Mouse (Mus musculus) hindbrain, embryonic 13.5 days (tissue): ENCODE results near the gene Gm49369. TPM values are rescaled to one million over a fixed set of nuclear protein-coding genes. Genes with fewer than 3 reads are reported as not detected.
"Not testable (repeated sequence)": the region's sequence is repeated elsewhere in the genome, so short reads cannot be mapped to it uniquely, and the experiment has no call there.

Experiments
- ATAC-seq: fragments of 200-750 bp; cut with Nextera tagmentation; 2 replicates; pipeline ENCODE4 v1.8.0; 2017; ENCODE audit warnings: moderate TSS enrichment; ENCODE audit not compliant: low FRiP score
- H3K27ac ChIP-seq: fragments of 300-500 bp; sonication (generic); 2 replicates; pipeline ENCODE4 v1.5.1; 2015; ENCODE audit warnings: inconsistent platforms, mild to moderate bottlenecking, moderate library complexity
- H3K27me3 ChIP-seq: fragments of 300-500 bp; sonication (generic); 2 replicates; pipeline ENCODE4 v1.6.1; 2015; ENCODE audit warnings: mild to moderate bottlenecking, inconsistent platforms
- H3K36me3 ChIP-seq: fragments of 300-500 bp; sonication (generic); 2 replicates; pipeline ENCODE4 v1.6.1; 2015; ENCODE audit warnings: mild to moderate bottlenecking, inconsistent platforms
- H3K4me1 ChIP-seq: fragments of 300-500 bp; sonication (generic); replicated peaks from 2 replicates; pipeline ENCODE4 v1.6.1; 2015; ENCODE audit warnings: inconsistent platforms
- H3K4me2 ChIP-seq: fragments of 300-500 bp; sonication (generic); 2 replicates; pipeline ENCODE4 v1.6.1; 2015; ENCODE audit warnings: inconsistent platforms, mild to moderate bottlenecking, moderate library complexity
- H3K4me3 ChIP-seq: fragments of 300-500 bp; sonication (generic); 2 replicates; pipeline ENCODE4 v1.5.1; 2015; ENCODE audit warnings: mild to moderate bottlenecking, inconsistent platforms
- H3K9ac ChIP-seq: fragments of 300-500 bp; sonication (generic); 2 replicates; pipeline ENCODE4 v1.6.1; 2015; ENCODE audit warnings: mild to moderate bottlenecking, inconsistent platforms
- H3K9me3 ChIP-seq: fragments of 300-500 bp; sonication (generic); 2 replicates; pipeline ENCODE4 v1.6.1; 2016; ENCODE audit warnings: inconsistent platforms
- WGBS: fragments of 180-500 bp; shearing (Covaris S2); methylation state at CpG from one replicate; pipeline ENCODE4 v1.1.7; 2015; 5-methylcytosine and 5-hydroxymethylcytosine counted together
- polyA plus RNA-seq: library from polyadenylated mRNA; unstranded; fragments of >200 nt; fragmentation: Nextera tagmentation; extraction: Ambion mirVana; gene quantifications from 2 replicates; pipeline ENCODE4 v1.2.1, GENCODE M21; 2015

Gene Gm49369
- polyA plus RNA-seq, 1 experiment from 2014 or later: 0.36 TPM

GRCm38 (mm10) chr7:142408686-142409085, 26.2 kb upstream of the Gm49369 start:
- Histone ChIP-seq H3K9me3 (no peaks in the 10 kb centered on the region), H3K4me3 (no peak overlapping the region), H3K4me1 (no peaks in the 10 kb centered on the region), H3K27me3 (no peaks in the 10 kb centered on the region), H3K27ac (no peak overlapping the region), H3K9ac (no peak overlapping the region), H3K4me2 (no peak overlapping the region), H3K36me3 (no peaks in the 10 kb centered on the region)
- ATAC-seq: no peak
- 94% methylated on average over 8 of the region's 8 CpGs for WGBS

- ATAC-seq: no peak
- no peak overlapping the region for H3K4me2 ChIP-seq
- no peak overlapping the region for H3K27ac ChIP-seq
- H3K27me3 ChIP-seq: no peaks in the 10 kb centered on the region
- no peak overlapping the region for H3K4me3 ChIP-seq
- no peaks in the 10 kb centered on the region for H3K36me3 ChIP-seq
- 78% methylated on average over 4 of the region's 4 CpGs for WGBS
- no peaks in the 10 kb centered on the region for H3K4me1 ChIP-seq
- no peak overlapping the region for H3K9ac ChIP-seq
- no peaks in the 10 kb centered on the region for H3K9me3 ChIP-seq
Observed at GRCm38 (mm10) chr7:142407935-142408334, 25.5 kb upstream of the Gm49369 start.

- H3K36me3 ChIP-seq, ATAC-seq, H3K9ac ChIP-seq, H3K27ac ChIP-seq, H3K4me3 ChIP-seq, H3K4me2 ChIP-seq, H3K4me1 ChIP-seq, H3K27me3 ChIP-seq, H3K9me3 ChIP-seq: not testable (repeated sequence)
- 82% methylated on average over 5 of the region's 5 CpGs for WGBS
Observed at GRCm38 (mm10) chr7:142405134-142405533, 22.7 kb upstream of the Gm49369 start.

- ATAC-seq: no peak
- H3K36me3 ChIP-seq: no peaks in the 10 kb centered on the region
- no peaks in the 10 kb centered on the region for H3K9me3 ChIP-seq
- no peak overlapping the region for H3K4me3 ChIP-seq
- H3K4me1 ChIP-seq: no peaks in the 10 kb centered on the region
- 85% methylated on average over 4 of the region's 4 CpGs for WGBS
- H3K27ac ChIP-seq: no peak overlapping the region
- H3K4me2 ChIP-seq: no peak overlapping the region
- no peaks in the 10 kb centered on the region for H3K27me3 ChIP-seq
- no peak overlapping the region for H3K9ac ChIP-seq
Observed at GRCm38 (mm10) chr7:142403591-142403990, 21.1 kb upstream of the Gm49369 start.

- ATAC-seq: no peak
- H3K9ac ChIP-seq: no peak overlapping the region
- H3K4me3 ChIP-seq: no peak overlapping the region
- no peaks in the 10 kb centered on the region for H3K9me3 ChIP-seq
- 63% methylated on average over 7 of the region's 7 CpGs for WGBS
- H3K4me2 ChIP-seq: no peak overlapping the region
- H3K4me1 ChIP-seq: no peaks in the 10 kb centered on the region
- no peaks in the 10 kb centered on the region for H3K36me3 ChIP-seq
- H3K27me3 ChIP-seq: no peaks in the 10 kb centered on the region
- H3K27ac ChIP-seq: no peak overlapping the region
Observed at GRCm38 (mm10) chr7:142400750-142401142, 18.3 kb upstream of the Gm49369 start.

GRCm38 (mm10) chr7:142400112-142400749, 17.8 kb upstream of the Gm49369 start:
- Histone ChIP-seq H3K36me3 (no peaks in the 10 kb centered on the region), H3K4me2 (no peak overlapping the region), H3K9ac (no peak overlapping the region), H3K9me3 (no peaks in the 10 kb centered on the region), H3K4me3 (no peak overlapping the region), H3K27me3 (no peaks in the 10 kb centered on the region), H3K4me1 (no peaks in the 10 kb centered on the region), H3K27ac (no peak overlapping the region)
- ATAC-seq: no peak
- 80% methylated on average over 7 of the region's 7 CpGs for WGBS

GRCm38 (mm10) chr7:142399250-142399649, 16.8 kb upstream of the Gm49369 start:
- no peaks in the 10 kb centered on the region for H3K9me3 ChIP-seq
- H3K27me3 ChIP-seq: no peaks in the 10 kb centered on the region
- no peaks in the 10 kb centered on the region for H3K4me1 ChIP-seq
- no peak overlapping the region for H3K9ac ChIP-seq
- WGBS: 82% methylated on average over 1 of the region's 1 CpGs
- no peak overlapping the region for H3K27ac ChIP-seq
- ATAC-seq: no peak
- no peaks in the 10 kb centered on the region for H3K36me3 ChIP-seq
- H3K4me2 ChIP-seq: no peak overlapping the region
- H3K4me3 ChIP-seq: no peak overlapping the region

- H3K4me2 ChIP-seq: no peak overlapping the region
- ATAC-seq: no peak
- H3K9me3 ChIP-seq: no peaks in the 10 kb centered on the region
- no peaks in the 10 kb centered on the region for H3K27me3 ChIP-seq
- H3K27ac ChIP-seq: no peak overlapping the region
- no peaks in the 10 kb centered on the region for H3K4me1 ChIP-seq
- no peak overlapping the region for H3K9ac ChIP-seq
- 78% methylated on average over 2 of the region's 2 CpGs for WGBS
- H3K4me3 ChIP-seq: no peak overlapping the region
- no peaks in the 10 kb centered on the region for H3K36me3 ChIP-seq
Observed at GRCm38 (mm10) chr7:142398052-142398451, 15.6 kb upstream of the Gm49369 start.

GRCm38 (mm10) chr7:142396611-142397010, 14.1 kb upstream of the Gm49369 start:
- H3K36me3 ChIP-seq: no peaks in the 10 kb centered on the region
- ATAC-seq: no peak
- WGBS: 88% methylated on average over 1 of the region's 1 CpGs
- no peaks in the 10 kb centered on the region for H3K4me1 ChIP-seq
- H3K27ac ChIP-seq: no peak overlapping the region
- H3K27me3 ChIP-seq: no peaks in the 10 kb centered on the region
- H3K9me3 ChIP-seq: no peaks in the 10 kb centered on the region
- no peak overlapping the region for H3K9ac ChIP-seq
- H3K4me3 ChIP-seq: no peak overlapping the region
- no peak overlapping the region for H3K4me2 ChIP-seq

GRCm38 (mm10) chr7:142395472-142395871, 13.0 kb upstream of the Gm49369 start:
- no peak for ATAC-seq
- Histone ChIP-seq H3K36me3 (no peaks in the 10 kb centered on the region), H3K27ac (no peak overlapping the region), H3K9ac (no peak overlapping the region), H3K4me2 (no peak overlapping the region), H3K4me1 (no peaks in the 10 kb centered on the region), H3K9me3 (no peaks in the 10 kb centered on the region), H3K27me3 (no peaks in the 10 kb centered on the region), H3K4me3 (no peak overlapping the region)
- 92% methylated on average over 4 of the region's 4 CpGs for WGBS

GRCm38 (mm10) chr7:142394261-142395190, 12.1 kb upstream of the Gm49369 start:
- Histone ChIP-seq H3K4me3 (no peak overlapping the region), H3K9ac (no peak overlapping the region), H3K27ac (no peak overlapping the region), H3K36me3 (no peaks in the 10 kb centered on the region), H3K9me3 (no peaks in the 10 kb centered on the region), H3K4me1 (no peaks in the 10 kb centered on the region), H3K4me2 (no peak overlapping the region), H3K27me3 (peaks cover 4% of the 10 kb centered on the region; the same call in 1 of the 2 replicates)
- no peak for ATAC-seq
- 68% methylated on average over 6 of the region's 6 CpGs for WGBS

- no peak overlapping the region for H3K9ac ChIP-seq
- no peaks in the 10 kb centered on the region for H3K4me1 ChIP-seq
- 29% methylated on average over 4 of the region's 4 CpGs for WGBS
- ATAC-seq: no peak
- no peaks in the 10 kb centered on the region for H3K9me3 ChIP-seq
- no peak overlapping the region for H3K4me3 ChIP-seq
- no peak overlapping the region for H3K27ac ChIP-seq
- no peak overlapping the region for H3K4me2 ChIP-seq
- H3K36me3 ChIP-seq: no peaks in the 10 kb centered on the region
- peaks cover 6% of the 10 kb centered on the region; the same call in 1 of the 2 replicates for H3K27me3 ChIP-seq
Observed at GRCm38 (mm10) chr7:142393191-142393590, 10.7 kb upstream of the Gm49369 start.
